Mouse (Mus musculus): ENCODE measurements around the gene Gpr179.
"Not testable (repeated sequence)": the region's sequence is repeated elsewhere in the genome, so short reads cannot be mapped to it uniquely, and the experiment has no call there.

Gene Gpr179

GRCm38 (mm10) chr11:97354646-97355045 lies 2.8 kb upstream of the Gpr179 start:
- DNase-seq (ENCODE audit: low spot score): no peak

GRCm38 (mm10) chr11:97352935-97353597 lies 1.2 kb upstream of the Gpr179 start:
- DNase-seq (ENCODE audit: low spot score): no peak

- no peak for DNase-seq (ENCODE audit: low spot score)
These were observed 1.8 kb downstream of the Gpr179 start for GRCm38 (mm10) chr11:97350035-97350434.

- no peak for DNase-seq (ENCODE audit: low spot score)
These were observed 4.6 kb downstream of the Gpr179 start for GRCm38 (mm10) chr11:97347291-97347690.

GRCm38 (mm10) chr11:97346383-97346782 lies 5.5 kb downstream of the Gpr179 start:
- DNase-seq (ENCODE audit: low spot score): no peak

- no peak for DNase-seq (ENCODE audit: low spot score)
These were observed 6.4 kb downstream of the Gpr179 start for GRCm38 (mm10) chr11:97345446-97345845.

- DNase-seq (ENCODE audit: low spot score): peak; percentile 15
These were observed 8.3 kb downstream of the Gpr179 start for GRCm38 (mm10) chr11:97343619-97344018.

GRCm38 (mm10) chr11:97343175-97343574 lies 8.7 kb downstream of the Gpr179 start:
- no peak for DNase-seq (ENCODE audit: low spot score)

- DNase-seq (ENCODE audit: low spot score): no peak
These were observed 12.9 kb downstream of the Gpr179 start for GRCm38 (mm10) chr11:97338977-97339315.

GRCm38 (mm10) chr11:97338302-97338976 lies 13.4 kb downstream of the Gpr179 start:
- no peak for DNase-seq (ENCODE audit: low spot score)

- no peak for DNase-seq (ENCODE audit: low spot score)
These were observed 14.5 kb downstream of the Gpr179 start for GRCm38 (mm10) chr11:97337363-97337762.

GRCm38 (mm10) chr11:97336751-97337345 lies 15.0 kb downstream of the Gpr179 start:
- no peak for DNase-seq (ENCODE audit: low spot score)

- no peak for DNase-seq (ENCODE audit: low spot score)
These were observed 15.6 kb downstream of the Gpr179 start for GRCm38 (mm10) chr11:97336238-97336637.

GRCm38 (mm10) chr11:97334400-97334799 lies 17.5 kb downstream of the Gpr179 start:
- no peak for DNase-seq (ENCODE audit: low spot score)

GRCm38 (mm10) chr11:97333896-97334295 lies 18.0 kb downstream of the Gpr179 start:
- DNase-seq (ENCODE audit: low spot score): no peak

GRCm38 (mm10) chr11:97333044-97333443 lies 18.8 kb downstream of the Gpr179 start:
- no peak for DNase-seq (ENCODE audit: low spot score)

GRCm38 (mm10) chr11:97331231-97332190 lies 20.4 kb downstream of the Gpr179 start:
- DNase-seq (ENCODE audit: low spot score): no peak

- DNase-seq (ENCODE audit: low spot score): no peak
These were observed 21.6 kb downstream of the Gpr179 start for GRCm38 (mm10) chr11:97330315-97330714.

GRCm38 (mm10) chr11:97328148-97328547 lies 23.7 kb downstream of the Gpr179 start:
- peak; percentile 44 for DNase-seq (ENCODE audit: low spot score)

- no peak for DNase-seq (ENCODE audit: low spot score)
These were observed 26.7 kb downstream of the Gpr179 start for GRCm38 (mm10) chr11:97325224-97325623.

GRCm38 (mm10) chr11:97321894-97322600 lies 29.8 kb downstream of the Gpr179 start:
- DNase-seq (ENCODE audit: low spot score): not testable (repeated sequence)

GRCm38 (mm10) chr11:97321197-97321596 lies 30.7 kb downstream of the Gpr179 start:
- DNase-seq (ENCODE audit: low spot score): no peak

All from spleen, adult 12 weeks (tissue).